Mouse (Mus musculus): ENCODE data around the gene G6pc2. TPM values are rescaled to one million over a fixed set of nuclear protein-coding genes. Genes with fewer than 3 reads are reported as not detected.

G6pc2 gene
- polyA plus RNA-seq, 1 experiment from 2014 or later, result 0.10 TPM

- Histone ChIP-seq H3K9ac (no peak overlapping the region), H3K36me3 (no peaks in the 10 kb centered on the region), H3K4me1 (peaks cover 6% of the 10 kb centered on the region), H3K4me3 (no peak overlapping the region), H3K27ac (no peak overlapping the region), H3K4me2 (replicated peaks) (no peak overlapping the region), H3K27me3 (no peaks in the 10 kb centered on the region), H3K9me3 (no peaks in the 10 kb centered on the region)
- WGBS, result 89% methylated on average over 3 of the region's 3 CpGs
- ATAC-seq (ENCODE audit: insufficient number of reproducible peaks, insufficient read depth, low FRiP score, low TSS enrichment), result no peak
Measured at GRCm38 (mm10) chr2:69209684-69210083, 1.2 kb upstream of the G6pc2 start.

- Histone ChIP-seq H3K9me3 (no peaks in the 10 kb centered on the region), H3K9ac (no peak overlapping the region), H3K4me1 (no peaks in the 10 kb centered on the region), H3K36me3 (no peaks in the 10 kb centered on the region), H3K4me3 (no peak overlapping the region), H3K27ac (no peak overlapping the region), H3K27me3 (no peaks in the 10 kb centered on the region), H3K4me2 (replicated peaks) (no peak overlapping the region)
- 64% methylated on average over 10 of the region's 10 CpGs for WGBS
- ATAC-seq (ENCODE audit: insufficient number of reproducible peaks, insufficient read depth, low FRiP score, low TSS enrichment), result no peak
Measured at GRCm38 (mm10) chr2:69212652-69213051, 1.8 kb downstream of the G6pc2 start.

GRCm38 (mm10) chr2:69215242-69215641 is 4.4 kb downstream of the G6pc2 start:
- Histone ChIP-seq H3K9me3 (no peaks in the 10 kb centered on the region), H3K27me3 (no peaks in the 10 kb centered on the region), H3K4me2 (replicated peaks) (no peak overlapping the region), H3K9ac (no peak overlapping the region), H3K36me3 (no peaks in the 10 kb centered on the region), H3K4me1 (no peaks in the 10 kb centered on the region), H3K27ac (no peak overlapping the region), H3K4me3 (no peak overlapping the region)
- ATAC-seq (ENCODE audit: insufficient number of reproducible peaks, insufficient read depth, low FRiP score, low TSS enrichment), result 0 out of 2 replicates have a peak, but pooled peaks have one; percentile 3
- 74% methylated on average over 7 of the region's 7 CpGs for WGBS

GRCm38 (mm10) chr2:69221868-69222416 is 11.1 kb downstream of the G6pc2 start:
- no peaks in the 10 kb centered on the region for H3K36me3 ChIP-seq
- no peaks in the 10 kb centered on the region for H3K4me1 ChIP-seq
- 50% methylated on average over 5 of the region's 5 CpGs for WGBS
- H3K9ac ChIP-seq, result no peak overlapping the region
- no peak overlapping the region for H3K27ac ChIP-seq
- H3K27me3 ChIP-seq, result no peaks in the 10 kb centered on the region
- no peak for ATAC-seq (ENCODE audit: insufficient number of reproducible peaks, insufficient read depth, low FRiP score, low TSS enrichment)
- H3K4me3 ChIP-seq, result no peak overlapping the region
- no peaks in the 10 kb centered on the region for H3K9me3 ChIP-seq
- H3K4me2 ChIP-seq (replicated peaks), result no peak overlapping the region

GRCm38 (mm10) chr2:69222815-69223214 is 11.9 kb downstream of the G6pc2 start:
- H3K9me3 ChIP-seq, result no peaks in the 10 kb centered on the region
- WGBS, result 81% methylated on average over 10 of the region's 10 CpGs
- no peaks in the 10 kb centered on the region for H3K27me3 ChIP-seq
- no peak overlapping the region for H3K4me3 ChIP-seq
- H3K27ac ChIP-seq, result no peak overlapping the region
- H3K4me2 ChIP-seq (replicated peaks), result no peak overlapping the region
- no peak overlapping the region for H3K9ac ChIP-seq
- no peaks in the 10 kb centered on the region for H3K4me1 ChIP-seq
- ATAC-seq (ENCODE audit: insufficient number of reproducible peaks, insufficient read depth, low FRiP score, low TSS enrichment), result no peak
- no peaks in the 10 kb centered on the region for H3K36me3 ChIP-seq

GRCm38 (mm10) chr2:69224724-69225123 is 13.9 kb downstream of the G6pc2 start:
- no peak for ATAC-seq (ENCODE audit: insufficient number of reproducible peaks, insufficient read depth, low FRiP score, low TSS enrichment)
- Histone ChIP-seq H3K9me3 (no peaks in the 10 kb centered on the region), H3K4me3 (no peak overlapping the region), H3K36me3 (no peaks in the 10 kb centered on the region), H3K9ac (no peak overlapping the region), H3K27ac (no peak overlapping the region), H3K4me2 (replicated peaks) (no peak overlapping the region), H3K4me1 (no peaks in the 10 kb centered on the region), H3K27me3 (no peaks in the 10 kb centered on the region)
- WGBS, result 58% methylated on average over 2 of the region's 2 CpGs

- H3K36me3 ChIP-seq, result no peaks in the 10 kb centered on the region
- no peaks in the 10 kb centered on the region for H3K9me3 ChIP-seq
- no peak overlapping the region for H3K4me3 ChIP-seq
- H3K4me2 ChIP-seq (replicated peaks), result no peak overlapping the region
- H3K4me1 ChIP-seq, result no peaks in the 10 kb centered on the region
- no peak overlapping the region for H3K27ac ChIP-seq
- ATAC-seq (ENCODE audit: insufficient number of reproducible peaks, insufficient read depth, low FRiP score, low TSS enrichment), result no peak
- H3K9ac ChIP-seq, result no peak overlapping the region
- WGBS, result 87% methylated on average over 9 of the region's 9 CpGs
- H3K27me3 ChIP-seq, result no peaks in the 10 kb centered on the region
Measured at GRCm38 (mm10) chr2:69226876-69227275, 16.0 kb downstream of the G6pc2 start.

GRCm38 (mm10) chr2:69228635-69229034 is 17.8 kb downstream of the G6pc2 start:
- 68% methylated on average over 6 of the region's 6 CpGs for WGBS
- no peak overlapping the region for H3K4me2 ChIP-seq (replicated peaks)
- no peak overlapping the region for H3K4me3 ChIP-seq
- ATAC-seq (ENCODE audit: insufficient number of reproducible peaks, insufficient read depth, low FRiP score, low TSS enrichment), result no peak
- no peaks in the 10 kb centered on the region for H3K27me3 ChIP-seq
- no peak overlapping the region for H3K27ac ChIP-seq
- no peaks in the 10 kb centered on the region for H3K36me3 ChIP-seq
- H3K9ac ChIP-seq, result no peak overlapping the region
- H3K9me3 ChIP-seq, result no peaks in the 10 kb centered on the region
- no peaks in the 10 kb centered on the region for H3K4me1 ChIP-seq

- Histone ChIP-seq H3K36me3 (no peaks in the 10 kb centered on the region), H3K4me2 (replicated peaks) (no peak overlapping the region), H3K27me3 (no peaks in the 10 kb centered on the region), H3K4me1 (no peaks in the 10 kb centered on the region), H3K4me3 (no peak overlapping the region), H3K9ac (no peak overlapping the region), H3K27ac (no peak overlapping the region), H3K9me3 (no peaks in the 10 kb centered on the region)
- 82% methylated on average over 2 of the region's 2 CpGs for WGBS
- no peak for ATAC-seq (ENCODE audit: insufficient number of reproducible peaks, insufficient read depth, low FRiP score, low TSS enrichment)
Measured at GRCm38 (mm10) chr2:69230137-69230536, 19.3 kb downstream of the G6pc2 start.

- ATAC-seq (ENCODE audit: insufficient number of reproducible peaks, insufficient read depth, low FRiP score, low TSS enrichment), result no peak
- Histone ChIP-seq H3K4me3 (no peak overlapping the region), H3K27ac (no peak overlapping the region), H3K4me2 (replicated peaks) (no peak overlapping the region), H3K9ac (no peak overlapping the region), H3K4me1 (no peaks in the 10 kb centered on the region), H3K9me3 (no peaks in the 10 kb centered on the region), H3K36me3 (no peaks in the 10 kb centered on the region), H3K27me3 (no peaks in the 10 kb centered on the region)
Measured at GRCm38 (mm10) chr2:69232101-69232500, 21.2 kb downstream of the G6pc2 start.

- Histone ChIP-seq H3K36me3 (no peaks in the 10 kb centered on the region), H3K4me3 (no peak overlapping the region), H3K9me3 (no peaks in the 10 kb centered on the region), H3K27ac (no peak overlapping the region), H3K27me3 (no peaks in the 10 kb centered on the region), H3K4me2 (replicated peaks) (no peak overlapping the region), H3K9ac (no peak overlapping the region), H3K4me1 (no peaks in the 10 kb centered on the region)
- no peak for ATAC-seq (ENCODE audit: insufficient number of reproducible peaks, insufficient read depth, low FRiP score, low TSS enrichment)
- 86% methylated on average over 5 of the region's 5 CpGs for WGBS
Measured at GRCm38 (mm10) chr2:69234976-69235678, 24.3 kb downstream of the G6pc2 start.

- no peak overlapping the region for H3K9ac ChIP-seq
- WGBS, result 89% methylated on average over 9 of the region's 9 CpGs
- no peak overlapping the region for H3K4me3 ChIP-seq
- no peaks in the 10 kb centered on the region for H3K27me3 ChIP-seq
- H3K9me3 ChIP-seq, result no peaks in the 10 kb centered on the region
- no peak overlapping the region for H3K27ac ChIP-seq
- no peak overlapping the region for H3K4me2 ChIP-seq (replicated peaks)
- H3K4me1 ChIP-seq, result no peaks in the 10 kb centered on the region
- H3K36me3 ChIP-seq, result no peaks in the 10 kb centered on the region
- ATAC-seq (ENCODE audit: insufficient number of reproducible peaks, insufficient read depth, low FRiP score, low TSS enrichment), result no peak
Measured at GRCm38 (mm10) chr2:69239315-69239714, 28.4 kb downstream of the G6pc2 start.

Measured in embryonic facial prominence, embryonic 12.5 days (tissue).